Mouse (Mus musculus): ENCODE results near the gene Pyurf.
A peak's percentile ranks its signal among the peaks of the same experiment; 100 is the strongest.

The Pyurf gene

GRCm38 (mm10) chr6:57691467-57692261 lies at the start of gene Pyurf:
Gene Pyurf (minus strand): TSS chr6:57692078.
- DNase-seq (ENCODE audit: low spot score): peak; percentile 68

GRCm38 (mm10) chr6:57721347-57721746 lies 29.5 kb upstream of the Pyurf start:
- DNase-seq (ENCODE audit: low spot score): no peak

GRCm38 (mm10) chr6:57711726-57712125 lies 19.8 kb upstream of the Pyurf start:
- DNase-seq (ENCODE audit: low spot score): no peak

GRCm38 (mm10) chr6:57706721-57707120 lies 14.8 kb upstream of the Pyurf start:
- no peak for DNase-seq (ENCODE audit: low spot score)

GRCm38 (mm10) chr6:57703703-57704102 lies 11.8 kb upstream of the Pyurf start:
- DNase-seq (ENCODE audit: low spot score): no peak

GRCm38 (mm10) chr6:57702743-57703499 lies 11.0 kb upstream of the Pyurf start:
- peak; percentile 90 for DNase-seq (ENCODE audit: low spot score)

- DNase-seq (ENCODE audit: low spot score): peak; percentile 15
Observed at GRCm38 (mm10) chr6:57702376-57702742, 10.5 kb upstream of the Pyurf start, which contains the start of gene Lancl2. Gene Lancl2 (plus strand): TSS chr6:57702540.

GRCm38 (mm10) chr6:57701686-57702085 lies 9.8 kb upstream of the Pyurf start:
- DNase-seq (ENCODE audit: low spot score): no peak

- no peak for DNase-seq (ENCODE audit: low spot score)
Observed at GRCm38 (mm10) chr6:57693116-57693515, 1.2 kb upstream of the Pyurf start.

GRCm38 (mm10) chr6:57684156-57684555 lies 7.7 kb downstream of the Pyurf start:
- DNase-seq (ENCODE audit: low spot score): no peak

- no peak for DNase-seq (ENCODE audit: low spot score)
Observed at GRCm38 (mm10) chr6:57661295-57661694, 30.6 kb downstream of the Pyurf start.

GRCm38 (mm10) chr6:57647256-57647655 lies 44.6 kb downstream of the Pyurf start:
- no peak for DNase-seq (ENCODE audit: low spot score)

GRCm38 (mm10) chr6:57641789-57642188 lies 50.1 kb downstream of the Pyurf start:
- peak; percentile 15 for DNase-seq (ENCODE audit: low spot score)

GRCm38 (mm10) chr6:57639531-57639930 lies 52.3 kb downstream of the Pyurf start:
- DNase-seq (ENCODE audit: low spot score): no peak

Measured in ovary, postnatal 14 days (tissue).